Mouse (Mus musculus) cerebellum, postnatal 10 days (tissue): ENCODE measurements around the gene Stk39.

ENCODE experiments used
- DNase-seq, 2 experiments: peaks; one replicate each; pipeline ENCODE4 v3.0.0; 2021; ENCODE audit warnings: mixed read lengths in 2 of 2

The Stk39 gene

DNA sequence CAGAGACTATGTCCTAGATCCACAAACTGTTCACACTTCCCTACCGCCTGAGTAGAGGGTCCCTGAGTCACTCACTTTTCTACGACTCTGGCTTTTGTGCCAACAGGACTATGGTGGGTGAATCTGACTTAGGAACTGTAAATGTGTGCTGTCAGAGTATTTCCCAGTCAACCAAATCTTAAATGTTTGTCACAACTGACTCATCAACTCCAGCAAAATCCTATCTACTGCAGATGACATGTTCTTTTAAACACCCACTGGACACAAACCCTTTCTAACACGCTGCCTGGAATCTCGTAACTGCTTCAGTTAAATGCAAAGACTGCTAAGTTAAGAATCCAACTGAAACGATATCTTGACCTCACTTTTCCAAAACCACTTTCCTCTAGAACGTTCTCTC is 135.2 kb downstream of the Stk39 start:
- DNase-seq, result no peak

GRCm38 (mm10) chr2:68334945-68335344 is 137.1 kb downstream of the Stk39 start:
- DNase-seq, result no peak

DNA sequence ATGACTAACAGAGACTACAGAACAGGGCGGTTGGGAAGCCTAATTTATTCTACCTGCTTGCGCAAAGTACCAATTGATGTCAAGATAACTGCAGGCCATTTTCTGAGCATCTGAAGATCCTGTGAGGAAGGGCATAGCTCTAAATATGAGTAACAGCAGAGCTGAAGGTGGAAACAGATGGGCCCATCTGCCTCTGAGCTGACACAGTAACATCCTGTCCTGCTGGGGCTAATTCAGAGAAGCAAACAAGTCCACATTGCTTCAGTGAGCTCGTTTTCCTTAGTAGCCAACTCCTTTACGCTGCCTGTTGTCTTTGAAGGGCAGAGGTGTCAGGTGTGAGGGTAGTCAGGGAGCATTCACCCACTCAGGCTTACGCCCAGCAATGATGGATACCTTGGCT is 146.8 kb downstream of the Stk39 start:
- peak in 1 of 2 experiments; percentile 16 for DNase-seq

- no peak for DNase-seq
These were observed 150.8 kb downstream of the Stk39 start for GRCm38 (mm10) chr2:68321230-68321629.

DNA sequence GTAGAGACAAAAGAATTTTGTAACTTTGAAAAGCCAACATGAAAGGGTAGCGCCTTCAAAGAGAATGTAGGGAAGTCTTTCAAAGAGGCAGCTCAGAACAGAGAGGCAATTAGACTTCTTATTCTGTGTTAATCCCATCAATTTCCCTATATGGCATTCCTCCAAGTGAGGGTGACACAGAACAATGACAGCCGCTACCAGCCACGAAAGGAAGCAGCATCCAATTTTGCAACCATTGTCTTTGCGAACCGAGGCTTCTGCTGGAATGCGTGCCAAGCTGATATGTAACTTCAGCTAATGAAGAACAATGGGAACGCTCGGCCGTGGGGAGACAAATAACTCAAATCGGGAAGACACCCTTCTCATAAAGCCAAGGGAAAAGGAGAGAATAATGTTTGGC is 151.4 kb downstream of the Stk39 start:
- DNase-seq, result peak; percentile 14 to 25

DNA sequence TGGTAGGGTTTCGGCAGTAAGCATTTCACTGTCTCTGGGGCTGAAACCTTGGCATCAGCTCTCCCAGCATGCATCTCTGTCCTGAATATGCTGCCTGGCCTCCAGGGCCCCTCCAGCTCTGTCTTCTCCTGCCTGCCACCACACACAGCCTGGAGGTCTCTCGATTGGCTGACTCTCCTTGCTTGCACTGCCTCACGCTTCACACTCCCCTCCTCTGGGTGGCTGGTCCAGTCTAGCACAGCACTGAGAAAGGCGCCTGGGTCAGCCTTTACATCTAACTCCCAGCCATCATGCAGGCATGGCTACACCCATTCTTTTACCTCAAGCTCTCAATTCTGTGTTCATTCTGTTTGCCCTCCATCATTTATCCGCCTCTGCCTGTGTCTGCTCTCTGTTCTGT is 153.6 kb downstream of the Stk39 start:
- peak; percentile 11 to 20 for DNase-seq

DNA sequence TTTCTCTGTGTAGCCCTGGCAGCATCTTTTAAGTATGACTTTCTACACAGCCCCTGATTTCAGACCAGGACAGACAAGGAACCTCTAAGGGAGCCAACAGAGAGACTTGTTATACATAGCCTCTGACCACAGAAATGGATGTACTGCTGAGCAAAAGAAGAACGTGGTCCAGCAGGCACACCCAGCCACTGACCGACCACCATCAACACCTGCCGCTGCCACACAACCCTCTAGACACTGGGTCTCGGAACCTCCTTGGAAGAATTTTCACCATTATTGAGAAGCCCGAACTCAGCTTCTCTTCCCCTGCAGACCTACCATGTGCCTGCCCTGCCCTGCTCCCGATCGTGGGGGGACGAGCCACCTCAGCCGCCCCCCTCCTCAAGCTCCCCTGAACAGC is 154.2 kb downstream of the Stk39 start:
- no peak for DNase-seq

- peak; percentile 26 to 45 for DNase-seq
These were observed 154.6 kb downstream of the Stk39 start for GRCm38 (mm10) chr2:68317452-68317851.

DNA sequence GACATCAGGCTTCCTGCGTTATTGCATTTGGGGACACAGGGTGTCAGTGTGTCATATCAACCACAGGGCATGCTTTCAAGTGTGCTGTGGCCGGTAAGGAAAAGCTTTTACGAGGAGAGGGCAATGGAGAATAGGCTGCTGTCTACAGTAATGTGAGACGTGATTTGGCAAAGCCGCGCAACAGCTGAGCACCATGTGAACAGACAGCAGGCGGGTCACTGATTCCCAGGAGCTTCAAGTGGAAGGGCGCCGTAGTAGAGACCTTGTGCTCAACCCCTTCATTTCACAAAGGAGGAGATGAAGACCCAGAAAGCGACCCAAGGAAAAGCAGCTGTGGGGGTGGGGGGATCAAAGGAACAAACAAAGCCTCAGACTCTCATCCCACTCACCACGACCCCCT is 156.8 kb downstream of the Stk39 start:
- peak; percentile 13 to 29 for DNase-seq

DNA sequence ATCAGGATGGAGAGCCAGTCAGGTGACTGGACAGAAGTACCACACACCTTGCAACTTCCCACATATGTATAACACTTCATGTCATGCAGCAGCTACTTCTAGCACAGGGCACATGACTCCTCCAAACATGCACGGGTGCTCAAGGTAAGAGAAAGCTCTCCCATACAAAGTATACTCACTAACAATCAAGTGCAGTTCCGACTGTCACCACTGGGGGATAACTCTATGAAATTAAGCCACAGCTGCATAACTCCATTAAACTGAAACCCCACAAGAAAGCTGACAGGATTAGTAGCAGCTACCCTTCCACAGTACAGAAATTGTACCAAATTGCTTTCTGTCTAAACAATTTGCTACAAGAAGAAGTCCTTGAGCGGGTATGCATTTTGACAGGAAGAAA is 161.9 kb downstream of the Stk39 start:
- DNase-seq, result peak; percentile 48 to 57

- DNase-seq, result no peak
These were observed 165.5 kb downstream of the Stk39 start for GRCm38 (mm10) chr2:68306519-68306918.

GRCm38 (mm10) chr2:68304771-68305460 is 167.2 kb downstream of the Stk39 start:
- DNase-seq, result no peak

DNA sequence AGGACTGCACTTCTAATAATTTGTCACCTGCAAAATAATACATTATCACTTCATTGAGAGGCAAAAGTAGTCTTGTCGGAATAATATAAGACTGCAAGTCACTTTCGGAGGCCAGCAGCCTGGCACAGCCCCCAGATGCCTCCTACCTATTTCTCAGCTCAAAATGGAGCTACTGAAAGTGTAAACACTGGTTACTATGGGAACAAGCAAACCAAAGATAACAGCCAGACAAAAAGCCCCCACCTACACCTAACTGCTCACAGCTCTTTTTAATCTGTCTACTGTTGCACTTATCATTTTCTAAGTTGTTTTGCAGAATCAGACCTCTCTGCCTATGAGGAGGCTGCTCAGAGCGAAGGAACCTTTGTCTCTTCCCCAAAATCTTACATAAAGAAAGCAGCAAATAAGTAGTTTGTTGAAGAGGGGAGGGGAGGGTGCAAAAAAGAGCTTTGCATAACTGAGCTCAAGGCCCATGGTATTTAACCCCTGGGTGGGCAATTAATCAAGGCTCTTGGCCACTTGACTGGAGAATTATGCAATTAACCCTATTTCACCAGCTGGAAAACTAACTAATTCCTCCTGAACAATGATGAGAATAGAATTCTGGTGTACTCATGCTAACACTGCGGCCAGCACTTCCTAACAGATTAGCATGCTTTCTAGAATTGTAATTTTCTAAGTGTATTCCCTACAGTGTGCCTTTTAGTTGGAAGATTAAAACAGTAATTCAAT is 170.1 kb downstream of the Stk39 start:
- no peak for DNase-seq

- no peak for DNase-seq
These were observed 173.7 kb downstream of the Stk39 start for GRCm38 (mm10) chr2:68298356-68298755.

- DNase-seq, result no peak
These were observed 174.1 kb downstream of the Stk39 start for GRCm38 (mm10) chr2:68297955-68298354.

GRCm38 (mm10) chr2:68296743-68297142 is 175.3 kb downstream of the Stk39 start:
- DNase-seq, result no peak

- DNase-seq, result no peak
These were observed 179.3 kb downstream of the Stk39 start for GRCm38 (mm10) chr2:68292539-68293320.

- DNase-seq, result no peak
These were observed 180.2 kb downstream of the Stk39 start for GRCm38 (mm10) chr2:68291895-68292294.

DNA sequence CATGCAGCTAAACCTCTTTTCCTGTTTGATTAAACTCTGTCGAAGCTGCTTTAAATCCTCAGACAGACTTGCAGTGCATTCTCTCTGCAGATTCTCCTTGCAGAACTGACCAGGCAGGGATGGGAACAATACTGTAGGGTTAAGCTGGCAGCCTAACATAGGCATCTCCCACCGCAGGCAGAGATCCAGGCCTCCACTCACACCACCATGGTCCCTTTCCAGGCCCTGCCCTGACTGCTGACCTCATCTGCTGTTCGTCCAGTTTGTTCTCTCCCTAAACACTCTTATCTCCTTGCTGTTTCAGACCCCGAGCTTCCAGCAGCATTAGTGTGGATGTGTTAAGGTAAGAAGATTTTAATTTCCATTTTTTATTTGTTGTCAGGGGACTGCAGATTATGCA is 182.1 kb downstream of the Stk39 start:
- DNase-seq, result peak; percentile 12 to 29

DNA sequence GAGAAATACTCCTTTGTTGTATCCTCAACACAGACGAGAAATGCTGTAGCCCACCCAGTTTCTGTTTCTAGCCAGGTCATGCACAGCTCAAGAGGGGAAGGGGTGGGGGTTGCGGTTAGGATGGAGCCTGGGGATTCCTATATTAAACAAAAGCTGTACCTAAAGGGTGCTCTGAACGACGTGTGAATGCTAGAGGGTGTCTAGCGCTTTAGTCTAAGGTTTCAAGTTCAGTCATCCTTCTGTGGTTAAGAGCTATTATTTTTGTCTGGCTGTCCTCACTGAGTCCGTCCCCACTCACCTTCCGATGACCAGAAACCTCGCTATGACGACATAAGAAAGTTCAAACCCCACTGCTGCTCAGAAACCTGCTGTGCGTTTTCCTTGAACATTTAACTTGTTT is 182.9 kb downstream of the Stk39 start:
- DNase-seq, result no peak

GRCm38 (mm10) chr2:68288106-68288505 is 184.0 kb downstream of the Stk39 start:
- DNase-seq, result no peak

- peak; percentile 6 to 8 for DNase-seq
These were observed 187.7 kb downstream of the Stk39 start for GRCm38 (mm10) chr2:68284391-68284790.

- DNase-seq, result no peak
These were observed 189.0 kb downstream of the Stk39 start for GRCm38 (mm10) chr2:68283021-68283548.
